Mouse (Mus musculus) megakaryocyte, embryonic 14.5 days (primary cell): ENCODE data around the gene Mrm2.

Experiments
- FLI1 ChIP-seq: IDR thresholded peaks from 2 replicates; pipeline ENCODE4 v1.6.1; 2012; ENCODE audit warnings: low read length, inconsistent platforms, mixed read lengths
- GATA1 ChIP-seq: IDR thresholded peaks from 3 replicates; pipeline ENCODE4 v1.6.1; 2012; ENCODE audit warnings: mixed read lengths, low read length, inconsistent platforms, borderline replicate concordance

DNA sequence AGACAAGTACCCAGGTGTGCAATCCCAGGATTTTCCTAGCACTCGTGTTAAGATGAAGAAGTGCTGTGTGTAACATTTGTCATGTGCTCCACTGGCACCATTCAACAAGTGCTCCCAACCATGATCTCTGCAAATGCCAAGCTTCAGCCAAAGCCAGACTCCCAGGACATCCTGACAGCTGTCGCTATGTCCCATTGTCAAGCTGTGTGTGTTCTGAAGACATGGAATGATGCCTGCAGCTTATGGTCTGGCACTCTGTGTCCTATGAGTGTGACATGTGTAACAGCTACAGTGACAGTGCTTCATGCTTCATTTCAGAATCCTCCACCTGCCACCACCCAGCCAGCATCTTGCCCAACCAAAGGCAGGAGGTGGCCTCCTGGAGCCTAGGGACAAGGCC is 47.7 kb downstream of the Mrm2 start:
- TF ChIP-seq GATA1, result no peak
- no peak for TF ChIP-seq FLI1
